In genomic region chr16:66095682-66096081, GRCm38 (mm10) we compare ENCODE assay signal across 24 mouse cellular contexts.
A peak's percentile ranks its signal among the peaks of the same experiment; 100 is the strongest.
DNase-seq lines count a peak whose midpoint lies in the region; ATAC-seq lines count a peak whose summit lies in the region.
"Had no signal": no experiment of that assay in that cellular context is flagged by ENCODE, and none has a peak within 500 bp of the region (broad histone marks: within the 10 kb centered on the region; RNA-seq: fewer than 3 reads in every experiment).

No protein-coding gene starts in this region.

- no peak overlapping the region for H3K4me3 ChIP-seq in hindbrain, embryonic 13.5 days
- H3K4me3 ChIP-seq in hindbrain, embryonic 12.5 days, result no peak overlapping the region
- H3K4me3 ChIP-seq in midbrain, embryonic 13.5 days (replicated peaks), result no peak overlapping the region
- H3K4me3 ChIP-seq in midbrain, embryonic 10.5 days, result no peak overlapping the region
- no peak overlapping the region for H3K4me3 ChIP-seq in midbrain, embryonic 16.5 days (ENCODE audit: low read depth, low read length)
- H3K4me3 ChIP-seq in neural tube, embryonic 15.5 days (replicated peaks), result no peak overlapping the region
- H3K4me3 ChIP-seq: embryonic facial prominence, embryonic 13.5 days; forebrain, embryonic 12.5 days; heart, embryonic 10.5 days had no signal

- ATAC-seq in hindbrain, embryonic 13.5 days (ENCODE audit: low FRiP score), result peak; percentile 71; the same call in 1 of the 2 replicates
- ATAC-seq in hindbrain, embryonic 12.5 days (ENCODE audit: low FRiP score), result no peak
- peak; percentile 84 for ATAC-seq in midbrain, embryonic 13.5 days
- peak; percentile 76; the same call in 1 of the 2 replicates for ATAC-seq in midbrain, embryonic 16.5 days
- ATAC-seq in neural tube, embryonic 15.5 days (ENCODE audit: low FRiP score), result peak; percentile 70; the same call in 1 of the 2 replicates
- ATAC-seq: CD4-positive, CD25-positive, alpha-beta regulatory T cell, adult 4 months; forebrain, embryonic 16.5 days had no signal

- no peak overlapping the region for H3K9ac ChIP-seq in hindbrain, embryonic 13.5 days
- H3K9ac ChIP-seq in hindbrain, embryonic 12.5 days, result no peak overlapping the region
- H3K9ac ChIP-seq in midbrain, embryonic 13.5 days (replicated peaks), result no peak overlapping the region
- no peak overlapping the region for H3K9ac ChIP-seq in midbrain, embryonic 16.5 days (ENCODE audit: low read depth, low read length)
- no peak overlapping the region for H3K9ac ChIP-seq in neural tube, embryonic 15.5 days (replicated peaks)
- H3K9ac ChIP-seq: embryonic facial prominence, embryonic 13.5 days; forebrain, embryonic 12.5 days had no signal

- H3K27me3 ChIP-seq in hindbrain, embryonic 13.5 days, result no peaks in the 10 kb centered on the region
- H3K27me3 ChIP-seq in hindbrain, embryonic 12.5 days, result no peaks in the 10 kb centered on the region
- H3K27me3 ChIP-seq in midbrain, embryonic 13.5 days, result no peaks in the 10 kb centered on the region
- no peaks in the 10 kb centered on the region for H3K27me3 ChIP-seq in midbrain, embryonic 10.5 days (ENCODE audit: low read depth, poor library complexity, severe bottlenecking)
- H3K27me3 ChIP-seq in midbrain, embryonic 16.5 days (ENCODE audit: control insufficient read depth, insufficient read depth, low read depth, low read length), result no peaks in the 10 kb centered on the region
- H3K27me3 ChIP-seq in neural tube, embryonic 15.5 days (replicated peaks), result no peaks in the 10 kb centered on the region
- H3K27me3 ChIP-seq: embryonic facial prominence, embryonic 13.5 days; forebrain, embryonic 12.5 days had no signal

- H3K9me3 ChIP-seq in hindbrain, embryonic 13.5 days, result no peaks in the 10 kb centered on the region
- H3K9me3 ChIP-seq in hindbrain, embryonic 12.5 days (replicated peaks), result no peaks in the 10 kb centered on the region
- H3K9me3 ChIP-seq in midbrain, embryonic 13.5 days, result no peaks in the 10 kb centered on the region
- no peaks in the 10 kb centered on the region for H3K9me3 ChIP-seq in midbrain, embryonic 10.5 days (replicated peaks)
- no peaks in the 10 kb centered on the region for H3K9me3 ChIP-seq in midbrain, embryonic 16.5 days (replicated peaks; ENCODE audit: control insufficient read depth, low read length, poor library complexity, severe bottlenecking)
- no peaks in the 10 kb centered on the region for H3K9me3 ChIP-seq in neural tube, embryonic 15.5 days (replicated peaks)
- H3K9me3 ChIP-seq: embryonic facial prominence, embryonic 13.5 days; forebrain, embryonic 12.5 days; G1E; heart, embryonic 10.5 days had no signal

- no peak for DNase-seq in midbrain, embryonic 10.5 days (ENCODE audit: low spot score)
- no peak for DNase-seq in cerebellum, postnatal 36 days
- no peak for DNase-seq in lung, adult 18-20 months
- DNase-seq: adrenal gland, adult 8-10 months; adrenal gland, postnatal 36 days; B cell, adult 2 months; cerebellum, adult 11-12 months; cerebellum, adult 9-10 months; cerebellum, postnatal 25 days; gastrocnemius, postnatal 10 days; heart, adult 18-20 months; heart, postnatal 10 days; heart, postnatal 4 days had no signal

- H3K4me2 ChIP-seq in hindbrain, embryonic 13.5 days, result no peak overlapping the region
- no peak overlapping the region for H3K4me2 ChIP-seq in hindbrain, embryonic 12.5 days (replicated peaks)
- H3K4me2 ChIP-seq in midbrain, embryonic 13.5 days (replicated peaks), result no peak overlapping the region
- no peak overlapping the region for H3K4me2 ChIP-seq in midbrain, embryonic 16.5 days (ENCODE audit: low read length)
- H3K4me2 ChIP-seq in neural tube, embryonic 15.5 days, result no peak overlapping the region
- H3K4me2 ChIP-seq: embryonic facial prominence, embryonic 13.5 days; forebrain, embryonic 12.5 days had no signal

- no peaks in the 10 kb centered on the region for H3K36me3 ChIP-seq in hindbrain, embryonic 13.5 days
- no peaks in the 10 kb centered on the region for H3K36me3 ChIP-seq in hindbrain, embryonic 12.5 days
- no peaks in the 10 kb centered on the region for H3K36me3 ChIP-seq in midbrain, embryonic 13.5 days
- no peaks in the 10 kb centered on the region for H3K36me3 ChIP-seq in midbrain, embryonic 10.5 days
- no peaks in the 10 kb centered on the region for H3K36me3 ChIP-seq in midbrain, embryonic 16.5 days (ENCODE audit: control insufficient read depth, insufficient read depth, low read length)
- H3K36me3 ChIP-seq in neural tube, embryonic 15.5 days, result no peaks in the 10 kb centered on the region
- H3K36me3 ChIP-seq: embryonic facial prominence, embryonic 13.5 days; forebrain, embryonic 12.5 days; G1E; heart, embryonic 10.5 days had no signal

- H3K27ac ChIP-seq in hindbrain, embryonic 13.5 days, result no peak overlapping the region
- no peak overlapping the region for H3K27ac ChIP-seq in hindbrain, embryonic 12.5 days
- no peak overlapping the region for H3K27ac ChIP-seq in midbrain, embryonic 13.5 days
- H3K27ac ChIP-seq in midbrain, embryonic 10.5 days (replicated peaks), result no peak overlapping the region
- no peak overlapping the region for H3K27ac ChIP-seq in midbrain, embryonic 16.5 days (ENCODE audit: low read length)
- H3K27ac ChIP-seq in neural tube, embryonic 15.5 days (replicated peaks), result no peak overlapping the region
- H3K27ac ChIP-seq: embryonic facial prominence, embryonic 13.5 days; forebrain, embryonic 12.5 days; heart, embryonic 10.5 days had no signal

- 59% methylated on average over 7 of the region's 7 CpGs for WGBS in hindbrain, embryonic 13.5 days
- WGBS in hindbrain, embryonic 12.5 days, result 67% methylated on average over 7 of the region's 7 CpGs
- 51% methylated on average over 7 of the region's 7 CpGs for WGBS in midbrain, embryonic 13.5 days
- WGBS in midbrain, embryonic 10.5 days, result 89% methylated on average over 7 of the region's 7 CpGs
- WGBS in midbrain, embryonic 16.5 days, result 48% methylated on average over 7 of the region's 7 CpGs
- WGBS in neural tube, embryonic 15.5 days, result 32% methylated on average over 7 of the region's 7 CpGs

- 0 out of 2 replicates have a peak, but pooled peaks cover 4% of the 10 kb centered on the region for H3K4me1 ChIP-seq in hindbrain, embryonic 13.5 days (replicated peaks)
- H3K4me1 ChIP-seq in hindbrain, embryonic 12.5 days, result no peaks in the 10 kb centered on the region
- H3K4me1 ChIP-seq in midbrain, embryonic 13.5 days (replicated peaks), result peaks cover 3% of the 10 kb centered on the region; the same call in 1 of the 2 replicates
- H3K4me1 ChIP-seq in midbrain, embryonic 10.5 days, result peaks cover 5% of the 10 kb centered on the region
- peaks cover 3% of the 10 kb centered on the region; the same call in 1 of the 2 replicates for H3K4me1 ChIP-seq in midbrain, embryonic 16.5 days (ENCODE audit: control insufficient read depth, insufficient read depth, low read length)
- 0 out of 2 replicates have a peak, but pooled peaks cover 4% of the 10 kb centered on the region for H3K4me1 ChIP-seq in neural tube, embryonic 15.5 days
- H3K4me1 ChIP-seq: embryonic facial prominence, embryonic 13.5 days; forebrain, embryonic 12.5 days; heart, embryonic 10.5 days had no signal
